Mouse (Mus musculus) forelimb bud, embryonic 11.5 days (tissue): ENCODE measurements around the gene Tspan11.

Experiments used
- DNase-seq: peaks from one replicate; pipeline ENCODE4 v3.0.0-alpha.2; 2012; ENCODE audit warnings: low read depth, low spot score

The Tspan11 gene

GRCm38 (mm10) chr6:127933841-127934240 is 46.5 kb downstream of the Tspan11 start:
- no peak for DNase-seq

- DNase-seq, result no peak
Measured at GRCm38 (mm10) chr6:127935105-127935504, 47.7 kb downstream of the Tspan11 start.

- no peak for DNase-seq
Measured at GRCm38 (mm10) chr6:127942421-127942820, 55.0 kb downstream of the Tspan11 start.

- peak; percentile 82 for DNase-seq
Measured at GRCm38 (mm10) chr6:127945725-127946124, 58.3 kb downstream of the Tspan11 start.

GRCm38 (mm10) chr6:127948656-127949055 is 61.3 kb downstream of the Tspan11 start:
- DNase-seq, result no peak

- no peak for DNase-seq
Measured at GRCm38 (mm10) chr6:127949885-127950284, 62.5 kb downstream of the Tspan11 start.

- DNase-seq, result no peak
Measured at GRCm38 (mm10) chr6:127953071-127953470, 65.7 kb downstream of the Tspan11 start.

GRCm38 (mm10) chr6:127956172-127956571 is 68.8 kb downstream of the Tspan11 start:
- DNase-seq, result no peak

GRCm38 (mm10) chr6:127960203-127960602 is 72.8 kb downstream of the Tspan11 start:
- no peak for DNase-seq

- DNase-seq, result peak; percentile 24
Measured at GRCm38 (mm10) chr6:127965497-127965896, 78.1 kb downstream of the Tspan11 start.

- no peak for DNase-seq
Measured at GRCm38 (mm10) chr6:127969709-127970108, 82.3 kb downstream of the Tspan11 start.

GRCm38 (mm10) chr6:127970120-127970519 is 82.7 kb downstream of the Tspan11 start:
- peak; percentile 82 for DNase-seq

GRCm38 (mm10) chr6:127970848-127971247 is 83.5 kb downstream of the Tspan11 start:
- no peak for DNase-seq

- no peak for DNase-seq
Measured at GRCm38 (mm10) chr6:127971931-127972330, 84.5 kb downstream of the Tspan11 start.

- DNase-seq, result no peak
Measured at GRCm38 (mm10) chr6:127973553-127973952, 86.2 kb downstream of the Tspan11 start.

- DNase-seq, result peak; percentile 65
Measured at GRCm38 (mm10) chr6:127974000-127974399, 86.6 kb downstream of the Tspan11 start.

- DNase-seq, result no peak
Measured at GRCm38 (mm10) chr6:127976695-127977094, 89.3 kb downstream of the Tspan11 start.

GRCm38 (mm10) chr6:127978941-127979340 is 91.6 kb downstream of the Tspan11 start:
- DNase-seq, result no peak

GRCm38 (mm10) chr6:127979831-127980230 is 92.4 kb downstream of the Tspan11 start:
- no peak for DNase-seq

- no peak for DNase-seq
Measured at GRCm38 (mm10) chr6:127980381-127981045, 93.1 kb downstream of the Tspan11 start.

- DNase-seq, result no peak
Measured at GRCm38 (mm10) chr6:127981176-127981575, 93.8 kb downstream of the Tspan11 start.

GRCm38 (mm10) chr6:127986357-127986756 is 99.0 kb downstream of the Tspan11 start:
- DNase-seq, result no peak

GRCm38 (mm10) chr6:127987374-127987773 is 100.0 kb downstream of the Tspan11 start:
- DNase-seq, result no peak
